Mouse (Mus musculus) midbrain, embryonic 14.5 days (tissue): ENCODE measurements around the gene Hivep2. TPM values are rescaled to one million over a fixed set of nuclear protein-coding genes. Genes with fewer than 3 reads are reported as not detected.

Experiments
- ATAC-seq: fragments of 200-750 bp; cut with Nextera tagmentation; 2 replicates; pipeline ENCODE4 v1.8.0; 2017; ENCODE audit warnings: moderate number of reproducible peaks, moderate library complexity; ENCODE audit not compliant: low FRiP score, low TSS enrichment
- DNase-seq: peaks from one replicate; pipeline ENCODE4 v3.0.0-alpha.2; 2015
- H3K27ac ChIP-seq: fragments of 300-500 bp; sonication (generic); replicated peaks from 2 replicates; pipeline ENCODE4 v1.5.1; 2014; ENCODE audit warnings: mild to moderate bottlenecking, low read depth, low read length, moderate library complexity
- H3K27me3 ChIP-seq: fragments of 300-500 bp; sonication (generic); 2 replicates; pipeline ENCODE4 v1.6.1; 2014; ENCODE audit warnings: low read length, control low read depth, mixed read lengths; ENCODE audit not compliant: control insufficient read depth, insufficient read depth
- H3K36me3 ChIP-seq: fragments of 300-500 bp; sonication (generic); 2 replicates; pipeline ENCODE4 v1.6.1; 2014; ENCODE audit warnings: low read length, control low read depth; ENCODE audit not compliant: control insufficient read depth, insufficient read depth
- H3K4me1 ChIP-seq: fragments of 300-500 bp; sonication (generic); 2 replicates; pipeline ENCODE4 v1.6.1; 2014; ENCODE audit warnings: mild to moderate bottlenecking, antibody characterized with exemption, low read length, control low read depth; ENCODE audit not compliant: control insufficient read depth, insufficient read depth
- H3K4me2 ChIP-seq: fragments of 300-500 bp; sonication (generic); 2 replicates; pipeline ENCODE4 v1.6.1; 2014; ENCODE audit warnings: mild to moderate bottlenecking, low read length, moderate library complexity
- H3K4me3 ChIP-seq: fragments of 300-500 bp; sonication (generic); replicated peaks from 2 replicates; pipeline ENCODE4 v1.5.1; 2014; ENCODE audit warnings: low read depth, low read length
- H3K9ac ChIP-seq: fragments of 300-500 bp; sonication (generic); replicated peaks from 2 replicates; pipeline ENCODE4 v1.6.1; 2014; ENCODE audit warnings: mild to moderate bottlenecking, low read length, moderate library complexity
- H3K9me3 ChIP-seq: fragments of 300-500 bp; sonication (generic); 2 replicates; pipeline ENCODE4 v1.6.1; 2016; ENCODE audit warnings: low read length, control low read depth, mixed read lengths; ENCODE audit not compliant: control insufficient read depth
- WGBS: fragments of 180-500 bp; shearing (Covaris S2); extraction: QIAGEN DNeasy Blood & Tissue Kit; methylation state at CpG from one replicate; pipeline ENCODE4 v1.1.7; 2014; 5-methylcytosine and 5-hydroxymethylcytosine counted together
- polyA plus RNA-seq: library from polyadenylated mRNA; unstranded; fragments of >200 nt; fragmentation: Nextera tagmentation; extraction: Ambion mirVana; gene quantifications from 2 replicates; pipeline ENCODE4 v1.2.1, GENCODE M21; 2014

Hivep2 gene
- polyA plus RNA-seq, 1 experiment from 2014 or later: 12.8 TPM

DNA sequence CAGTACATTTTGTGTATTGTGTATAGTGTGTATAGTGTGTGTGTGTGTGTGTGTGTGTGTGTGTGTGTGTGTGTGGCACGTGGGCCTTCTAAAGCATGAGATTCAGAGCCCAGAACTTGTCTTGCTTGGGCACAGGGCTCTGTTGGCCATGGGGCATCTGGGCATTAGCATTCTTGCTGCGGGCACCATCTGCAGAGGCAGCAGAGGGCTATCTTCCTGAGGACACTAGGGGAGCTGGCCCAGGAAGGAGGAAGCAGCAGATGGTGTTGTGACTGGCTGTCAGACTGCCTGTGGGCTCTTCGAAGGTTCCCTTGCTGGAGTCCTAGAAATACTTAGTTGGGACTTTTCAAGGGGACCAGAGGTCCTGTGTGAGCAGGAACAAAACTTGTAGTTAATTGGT, 116.4 kb downstream of the Hivep2 start:
- DNase-seq (peak; percentile 26), ATAC-seq (peak; percentile 10; the same call in 1 of the 2 replicates)
- no peaks in the 10 kb centered on the region for H3K27me3 ChIP-seq
- H3K4me1 ChIP-seq: no peaks in the 10 kb centered on the region
- no peaks in the 10 kb centered on the region for H3K9me3 ChIP-seq
- no peak overlapping the region for H3K27ac ChIP-seq
- H3K9ac ChIP-seq: no peak overlapping the region
- 63% methylated on average over 3 of the region's 3 CpGs for WGBS
- H3K36me3 ChIP-seq: no peaks in the 10 kb centered on the region
- no peak overlapping the region for H3K4me2 ChIP-seq
- H3K4me3 ChIP-seq: no peak overlapping the region

DNA sequence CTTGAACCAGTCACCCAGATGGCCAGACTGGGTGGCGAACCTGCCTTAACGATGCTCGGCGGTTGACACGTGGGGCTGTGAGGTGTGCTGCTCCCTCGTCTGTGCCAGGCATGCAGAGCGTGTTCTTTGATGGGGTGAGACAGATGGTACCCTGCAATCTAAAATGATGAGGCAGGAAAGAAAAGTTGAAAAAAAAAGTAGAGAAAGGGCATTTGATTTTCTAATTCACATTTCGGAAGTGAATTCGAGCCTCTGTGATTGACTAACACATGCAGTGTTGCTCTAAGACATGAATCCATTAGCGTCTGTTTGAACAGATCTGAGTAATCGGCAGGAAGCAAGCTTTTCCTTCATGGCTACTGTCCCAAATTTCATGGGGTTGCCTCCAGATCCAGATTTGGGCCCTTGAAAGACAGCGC, 119.4 kb downstream of the Hivep2 start:
- Histone ChIP-seq H3K27me3 (no peaks in the 10 kb centered on the region), H3K9me3 (no peaks in the 10 kb centered on the region), H3K4me2 (no peak overlapping the region), H3K27ac (no peak overlapping the region), H3K36me3 (no peaks in the 10 kb centered on the region), H3K4me3 (no peak overlapping the region), H3K9ac (no peak overlapping the region), H3K4me1 (no peaks in the 10 kb centered on the region)
- DNase-seq: no peak
- 83% methylated on average over 12 of the region's 12 CpGs for WGBS
- no peak for ATAC-seq

DNA sequence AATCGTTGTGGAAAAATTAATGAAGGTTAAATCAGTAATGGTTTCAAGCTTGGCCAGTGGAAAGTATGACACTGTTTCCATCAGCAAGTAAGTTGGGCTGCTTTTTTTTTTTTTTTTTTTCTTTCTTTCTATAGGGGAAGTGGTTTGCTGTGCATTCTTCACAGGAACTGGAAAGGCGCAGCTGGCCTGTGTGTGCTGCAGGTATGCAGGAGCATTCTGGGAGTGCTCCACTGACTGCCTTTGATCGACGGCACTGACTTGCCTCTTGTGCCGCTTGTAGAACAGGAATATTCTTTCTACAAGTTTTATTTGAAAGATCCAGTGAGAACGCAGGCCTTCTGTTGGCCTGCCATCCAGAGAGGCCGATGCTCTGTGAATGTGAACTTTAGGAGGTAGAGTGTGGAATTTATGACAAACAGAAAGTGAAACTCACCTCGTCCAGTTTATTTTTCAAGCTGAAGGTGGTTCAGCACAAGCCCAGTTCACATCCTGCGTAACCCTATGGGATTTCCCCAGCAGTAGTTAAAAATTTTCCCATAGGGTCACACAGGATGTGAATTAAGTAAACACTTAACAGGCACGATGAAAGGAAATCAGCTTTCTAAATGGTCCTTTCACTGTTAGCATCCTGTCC, 120.1 kb downstream of the Hivep2 start:
- Histone ChIP-seq H3K36me3 (no peaks in the 10 kb centered on the region), H3K9ac (no peak overlapping the region), H3K9me3 (no peaks in the 10 kb centered on the region), H3K27ac (no peak overlapping the region), H3K27me3 (no peaks in the 10 kb centered on the region), H3K4me2 (no peak overlapping the region), H3K4me3 (no peak overlapping the region), H3K4me1 (no peaks in the 10 kb centered on the region)
- no peak for DNase-seq
- no peak for ATAC-seq
- WGBS: 87% methylated on average over 10 of the region's 10 CpGs

DNA sequence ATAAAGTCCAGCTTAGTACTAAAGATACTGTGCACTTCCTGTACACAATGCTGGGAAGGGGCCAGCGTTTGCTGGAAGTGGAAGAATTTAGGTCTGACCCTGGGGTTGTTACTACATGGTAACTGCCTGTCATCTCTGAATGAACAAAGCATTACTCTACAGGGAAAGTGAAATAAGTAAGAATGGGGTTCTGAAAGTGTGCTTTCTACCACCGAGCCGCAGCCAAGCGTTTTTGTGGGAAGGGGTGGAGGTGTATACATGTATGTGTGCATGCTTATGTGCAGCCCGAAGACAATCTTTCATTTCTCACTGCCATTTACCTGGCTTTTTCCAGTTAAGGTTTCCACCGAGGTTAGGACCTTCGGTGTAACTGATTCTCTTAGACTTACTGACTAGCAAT, 121.4 kb downstream of the Hivep2 start:
- Histone ChIP-seq H3K27ac (no peak overlapping the region), H3K36me3 (no peaks in the 10 kb centered on the region), H3K4me3 (no peak overlapping the region), H3K27me3 (no peaks in the 10 kb centered on the region), H3K9ac (no peak overlapping the region), H3K9me3 (no peaks in the 10 kb centered on the region), H3K4me1 (no peaks in the 10 kb centered on the region), H3K4me2 (no peak overlapping the region)
- DNase-seq (no peak), ATAC-seq (no peak)
- WGBS: 88% methylated on average over 7 of the region's 7 CpGs

GRCm38 (mm10) chr10:14089488-14089887, 123.6 kb downstream of the Hivep2 start:
- Histone ChIP-seq H3K9me3 (no peaks in the 10 kb centered on the region), H3K36me3 (no peaks in the 10 kb centered on the region), H3K27me3 (no peaks in the 10 kb centered on the region), H3K4me3 (no peak overlapping the region), H3K27ac (no peak overlapping the region), H3K4me2 (no peak overlapping the region), H3K9ac (no peak overlapping the region), H3K4me1 (no peaks in the 10 kb centered on the region)
- 48% methylated on average over 9 of the region's 9 CpGs for WGBS
- no peak for ATAC-seq
- peak; percentile 58 for DNase-seq

GRCm38 (mm10) chr10:14094033-14094432, 128.2 kb downstream of the Hivep2 start:
- WGBS: 90% methylated on average over 4 of the region's 4 CpGs
- Histone ChIP-seq H3K9me3 (no peaks in the 10 kb centered on the region), H3K4me2 (no peak overlapping the region), H3K27ac (no peak overlapping the region), H3K9ac (no peak overlapping the region), H3K4me3 (no peak overlapping the region), H3K27me3 (no peaks in the 10 kb centered on the region), H3K36me3 (no peaks in the 10 kb centered on the region), H3K4me1 (no peaks in the 10 kb centered on the region)
- DNase-seq (no peak), ATAC-seq (no peak)

GRCm38 (mm10) chr10:14096045-14096444, 130.2 kb downstream of the Hivep2 start:
- Histone ChIP-seq H3K27ac (no peak overlapping the region), H3K9me3 (no peaks in the 10 kb centered on the region), H3K9ac (no peak overlapping the region), H3K27me3 (no peaks in the 10 kb centered on the region), H3K4me1 (no peaks in the 10 kb centered on the region), H3K4me2 (no peak overlapping the region), H3K4me3 (no peak overlapping the region), H3K36me3 (no peaks in the 10 kb centered on the region)
- 70% methylated on average over 3 of the region's 3 CpGs for WGBS
- ATAC-seq: no peak
- DNase-seq: no peak

DNA sequence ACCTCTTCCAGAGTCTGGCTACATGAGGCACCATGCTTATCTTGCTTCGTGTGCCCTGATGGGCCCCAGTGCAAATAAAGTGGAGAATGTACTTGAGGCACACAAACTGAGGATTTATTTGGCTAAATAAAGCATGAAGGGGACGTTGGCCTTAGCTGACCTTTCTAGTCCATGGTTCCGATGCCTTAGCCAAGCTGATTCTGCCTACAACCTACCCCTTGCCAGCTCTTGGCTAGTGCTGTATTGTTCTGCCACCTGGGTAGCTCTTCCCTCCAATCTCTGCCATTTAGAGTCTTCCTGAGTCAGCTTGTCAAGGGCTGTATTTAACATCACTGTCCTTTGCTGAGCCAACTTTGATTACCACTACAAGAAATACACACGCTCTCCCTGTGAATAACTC, 133.3 kb downstream of the Hivep2 start:
- H3K4me3 ChIP-seq: no peak overlapping the region
- ATAC-seq: no peak
- H3K9ac ChIP-seq: no peak overlapping the region
- 86% methylated on average over 4 of the region's 4 CpGs for WGBS
- no peak overlapping the region for H3K27ac ChIP-seq
- H3K9me3 ChIP-seq: no peaks in the 10 kb centered on the region
- no peak overlapping the region for H3K4me2 ChIP-seq
- no peaks in the 10 kb centered on the region for H3K4me1 ChIP-seq
- H3K36me3 ChIP-seq: no peaks in the 10 kb centered on the region
- no peak for DNase-seq
- H3K27me3 ChIP-seq: no peaks in the 10 kb centered on the region

DNA sequence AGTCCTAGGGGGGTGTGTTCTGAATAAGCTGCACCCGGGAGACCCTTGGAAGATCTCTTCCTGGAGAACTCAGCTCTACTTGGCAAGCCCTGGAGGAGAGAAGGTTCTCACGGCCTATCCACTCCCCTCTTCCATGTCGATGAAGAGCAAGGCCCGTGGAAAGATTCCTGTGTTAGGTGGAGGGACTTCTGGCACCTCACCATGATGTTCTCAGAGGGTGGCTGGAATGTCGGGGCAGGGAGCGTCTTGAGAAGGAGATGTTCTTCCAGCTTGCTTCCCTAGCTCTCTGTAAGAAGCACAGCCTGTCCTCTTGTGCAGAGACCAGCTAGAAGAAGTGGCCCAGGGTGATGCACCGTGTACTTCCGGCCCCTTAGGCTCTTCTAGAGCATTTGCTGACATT, 134.2 kb downstream of the Hivep2 start:
- no peak overlapping the region for H3K9ac ChIP-seq
- no peak overlapping the region for H3K27ac ChIP-seq
- WGBS: 90% methylated on average over 8 of the region's 8 CpGs
- no peaks in the 10 kb centered on the region for H3K9me3 ChIP-seq
- no peak for ATAC-seq
- H3K27me3 ChIP-seq: no peaks in the 10 kb centered on the region
- DNase-seq: no peak
- H3K4me3 ChIP-seq: no peak overlapping the region
- no peaks in the 10 kb centered on the region for H3K36me3 ChIP-seq
- no peak overlapping the region for H3K4me2 ChIP-seq
- H3K4me1 ChIP-seq: no peaks in the 10 kb centered on the region
